Mouse (Mus musculus) G1E (cell line): Measurements from ENCODE around the gene Ccdc14.

Source experiments
- CTCF ChIP-seq: IDR thresholded peaks from 2 replicates; pipeline ENCODE4 v1.5.1; 2012; ENCODE audit warnings: low read depth, low read length, inconsistent platforms, mixed read lengths
- GATA1 ChIP-seq: IDR thresholded peaks from 2 replicates; pipeline ENCODE4 v1.6.1; 2012; ENCODE audit warnings: borderline replicate concordance, low read length, inconsistent platforms, mixed read lengths
- GATA2 ChIP-seq: IDR thresholded peaks from 2 replicates; pipeline ENCODE4 v1.6.1; 2012; ENCODE audit warnings: low read depth, low read length, inconsistent platforms, borderline replicate concordance
- POLR2AphosphoS5 ChIP-seq: IDR thresholded peaks from 2 replicates; pipeline ENCODE4 v1.6.1; 2012; ENCODE audit warnings: low read depth, low read length, inconsistent platforms; ENCODE audit not compliant: insufficient replicate concordance
- TAL1 ChIP-seq: conservative IDR thresholded peaks from 2 replicates; pipeline ENCODE4 v1.6.1; 2012; ENCODE audit warnings: low read depth, low read length, inconsistent platforms, mixed read lengths

GRCm38 (mm10) chr16:34738656-34739233, 48.3 kb downstream of the Ccdc14 start:
- TF ChIP-seq CTCF (no peak), GATA1 (no peak), GATA2 (no peak), TAL1 (no peak), POLR2AphosphoS5 (no peak)
